Mouse (Mus musculus) limb, embryonic 14.5 days (tissue): Measurements from ENCODE around the gene Trio. TPM values are rescaled to one million over a fixed set of nuclear protein-coding genes. Genes with fewer than 3 reads are reported as not detected.

Experiments
- ATAC-seq: fragments of 200-750 bp; cut with Nextera tagmentation; 2 replicates; pipeline ENCODE4 v1.8.0; 2017; ENCODE audit warnings: low read depth, moderate number of reproducible peaks, moderate TSS enrichment; ENCODE audit not compliant: low FRiP score
- DNase-seq: peaks from one replicate; pipeline ENCODE4 v3.0.0-alpha.2; 2015; ENCODE audit warnings: low spot score
- H3K27ac ChIP-seq: fragments of 300-500 bp; sonication (generic); replicated peaks from 2 replicates; pipeline ENCODE4 v1.5.1; 2014; ENCODE audit warnings: low read depth, mild to moderate bottlenecking, low read length, moderate library complexity, mixed read lengths
- H3K27me3 ChIP-seq: fragments of 300-500 bp; sonication (generic); 2 replicates; pipeline ENCODE4 v1.6.1; 2014; ENCODE audit warnings: low read length, mixed read lengths; ENCODE audit not compliant: control insufficient read depth, insufficient read depth
- H3K36me3 ChIP-seq: fragments of 300-500 bp; sonication (generic); 2 replicates; pipeline ENCODE4 v1.6.1; 2014; ENCODE audit warnings: mild to moderate bottlenecking, low read length, moderate library complexity, mixed read lengths; ENCODE audit not compliant: control insufficient read depth, insufficient read depth
- H3K4me1 ChIP-seq: fragments of 300-500 bp; sonication (generic); 2 replicates; pipeline ENCODE4 v1.6.1; 2014; ENCODE audit warnings: antibody characterized with exemption, low read length, mixed read lengths; ENCODE audit not compliant: control insufficient read depth, insufficient read depth
- H3K4me2 ChIP-seq: fragments of 300-500 bp; sonication (generic); replicated peaks from 2 replicates; pipeline ENCODE4 v1.6.1; 2014; ENCODE audit warnings: low read depth, mild to moderate bottlenecking, low read length, moderate library complexity; ENCODE audit not compliant: severe bottlenecking
- H3K4me3 ChIP-seq: fragments of 300-500 bp; sonication (generic); replicated peaks from 2 replicates; pipeline ENCODE4 v1.5.1; 2014; ENCODE audit warnings: low read length
- H3K9ac ChIP-seq: fragments of 300-500 bp; sonication (generic); 2 replicates; pipeline ENCODE4 v1.6.1; 2014; ENCODE audit warnings: mild to moderate bottlenecking, low read depth, low read length, moderate library complexity; ENCODE audit not compliant: severe bottlenecking
- H3K9me3 ChIP-seq: fragments of 300-500 bp; sonication (generic); 2 replicates; pipeline ENCODE4 v1.6.1; 2016; ENCODE audit warnings: low read length; ENCODE audit not compliant: control insufficient read depth
- POLR2A ChIP-seq: fragments of 200-500 bp; IDR thresholded peaks from 2 replicates; pipeline ENCODE4 v1.8.0; 2012; ENCODE audit warnings: inconsistent platforms, mild to moderate bottlenecking, moderate library complexity, borderline replicate concordance; ENCODE audit not compliant: insufficient read depth, insufficient read length; ENCODE audit errors: extremely low read depth
- WGBS: fragments of 180-500 bp; shearing (Covaris S2); extraction: QIAGEN DNeasy Blood & Tissue Kit; methylation state at CpG from one replicate; pipeline ENCODE4 v1.1.7; 2014; 5-methylcytosine and 5-hydroxymethylcytosine counted together
- polyA plus RNA-seq, 2 experiments: library from polyadenylated mRNA; depleted of rRNA in 1 of 2; stranded (reverse) in 1 of 2; unstranded in 1 of 2; fragments of >200 nt; fragmentation: Nextera tagmentation in 1 of 2; extraction: Ambion mirVana in 1 of 2; gene quantifications; 2 replicates each; pipeline versions ENCODE4 v1.2.1 to v1.2.3; 2012 to 2014

The Trio gene
- polyA plus RNA-seq, 2 experiments, result 78.7 to 230 TPM

DNA sequence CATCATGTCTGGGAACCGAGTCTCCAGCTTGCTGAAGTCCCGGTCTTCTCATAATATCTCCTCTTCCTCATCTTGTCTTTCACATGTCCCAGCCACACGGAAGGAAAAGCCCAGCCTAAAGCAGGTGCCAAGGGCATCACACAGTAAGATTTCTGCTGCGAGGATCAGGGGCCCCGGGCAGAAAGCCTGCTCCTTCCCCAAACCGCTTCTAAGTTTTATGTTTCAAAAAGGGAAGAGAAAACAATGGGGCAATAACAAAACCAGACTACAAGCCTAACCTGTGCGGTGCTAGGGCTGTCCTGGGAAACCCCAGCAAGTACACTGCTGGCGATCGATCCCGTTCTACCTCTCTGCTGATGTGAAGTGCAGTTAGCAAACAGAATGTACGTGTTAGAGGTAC, 162.7 kb downstream of the Trio start:
- ATAC-seq, result no peak
- TF ChIP-seq POLR2A, result no peak
- no peak overlapping the region for H3K4me3 ChIP-seq
- H3K4me2 ChIP-seq, result no peak overlapping the region
- H3K4me1 ChIP-seq, result no peaks in the 10 kb centered on the region
- no peak for DNase-seq
- no peaks in the 10 kb centered on the region for H3K27me3 ChIP-seq
- H3K27ac ChIP-seq, result no peak overlapping the region
- H3K9me3 ChIP-seq, result no peaks in the 10 kb centered on the region
- H3K9ac ChIP-seq, result no peak overlapping the region
- 84% methylated on average over 11 of the region's 11 CpGs for WGBS
- peaks cover 27% of the 10 kb centered on the region for H3K36me3 ChIP-seq

GRCm38 (mm10) chr15:27860439-27860838, 165.2 kb downstream of the Trio start:
- Histone ChIP-seq H3K4me3 (no peak overlapping the region), H3K4me2 (no peak overlapping the region), H3K9me3 (no peaks in the 10 kb centered on the region), H3K27ac (no peak overlapping the region), H3K9ac (no peak overlapping the region), H3K36me3 (peaks cover 27% of the 10 kb centered on the region), H3K27me3 (no peaks in the 10 kb centered on the region), H3K4me1 (no peaks in the 10 kb centered on the region)
- ATAC-seq (no peak), DNase-seq (no peak)
- WGBS, result 90% methylated on average over 14 of the region's 14 CpGs
- TF ChIP-seq POLR2A, result no peak

- Histone ChIP-seq H3K9me3 (no peaks in the 10 kb centered on the region), H3K4me2 (no peak overlapping the region)
These were observed 166.1 kb downstream of the Trio start for GRCm38 (mm10) chr15:27859590-27859989.

DNA sequence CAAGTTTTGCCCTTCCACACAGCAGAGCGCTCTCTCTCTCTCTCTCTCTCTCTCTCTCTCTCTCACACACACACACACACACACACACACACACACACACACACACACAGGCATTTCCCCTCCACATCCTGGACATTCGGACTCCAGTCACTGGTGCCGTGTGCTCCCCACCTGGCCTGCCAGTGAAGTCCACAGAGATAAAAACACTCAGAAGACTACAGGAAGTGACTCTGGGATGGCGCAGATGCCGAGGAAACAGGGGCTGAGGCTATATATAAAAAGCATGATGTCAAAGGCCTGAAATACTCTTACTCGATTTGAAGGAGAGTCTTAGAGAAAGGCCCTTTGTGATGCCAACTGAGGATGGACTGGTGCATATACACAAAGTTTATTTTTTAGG, 166.5 kb downstream of the Trio start:
- no peaks in the 10 kb centered on the region for H3K9me3 ChIP-seq
- ATAC-seq, result no peak
- H3K9ac ChIP-seq, result no peak overlapping the region
- no peak overlapping the region for H3K4me3 ChIP-seq
- 68% methylated on average over 6 of the region's 6 CpGs for WGBS
- H3K27ac ChIP-seq, result no peak overlapping the region
- no peak for TF ChIP-seq POLR2A
- H3K27me3 ChIP-seq, result no peaks in the 10 kb centered on the region
- peaks cover 38% of the 10 kb centered on the region for H3K36me3 ChIP-seq
- DNase-seq, result no peak
- H3K4me1 ChIP-seq, result no peaks in the 10 kb centered on the region
- no peak overlapping the region for H3K4me2 ChIP-seq

More at GRCm38 (mm10) chr15:27859590-27859989, 166.1 kb downstream of the Trio start:
- peaks cover 34% of the 10 kb centered on the region for H3K36me3 ChIP-seq
- ATAC-seq (no peak), DNase-seq (no peak)
- no peak overlapping the region for H3K9ac ChIP-seq
- no peak for TF ChIP-seq POLR2A
- no peak overlapping the region for H3K4me3 ChIP-seq
- 85% methylated on average over 1 of the region's 1 CpGs for WGBS
- no peaks in the 10 kb centered on the region for H3K4me1 ChIP-seq
- no peak overlapping the region for H3K27ac ChIP-seq
- H3K27me3 ChIP-seq, result no peaks in the 10 kb centered on the region

GRCm38 (mm10) chr15:27858179-27858819, 167.3 kb downstream of the Trio start:
- peaks cover 47% of the 10 kb centered on the region for H3K36me3 ChIP-seq
- no peaks in the 10 kb centered on the region for H3K4me1 ChIP-seq
- no peaks in the 10 kb centered on the region for H3K27me3 ChIP-seq
- 85% methylated on average over 7 of the region's 7 CpGs for WGBS
- no peak for ATAC-seq
- H3K4me3 ChIP-seq, result no peak overlapping the region
- no peak for DNase-seq
- H3K27ac ChIP-seq, result no peak overlapping the region
- H3K4me2 ChIP-seq, result no peak overlapping the region
- no peak for TF ChIP-seq POLR2A
- H3K9me3 ChIP-seq, result no peaks in the 10 kb centered on the region
- no peak overlapping the region for H3K9ac ChIP-seq

DNA sequence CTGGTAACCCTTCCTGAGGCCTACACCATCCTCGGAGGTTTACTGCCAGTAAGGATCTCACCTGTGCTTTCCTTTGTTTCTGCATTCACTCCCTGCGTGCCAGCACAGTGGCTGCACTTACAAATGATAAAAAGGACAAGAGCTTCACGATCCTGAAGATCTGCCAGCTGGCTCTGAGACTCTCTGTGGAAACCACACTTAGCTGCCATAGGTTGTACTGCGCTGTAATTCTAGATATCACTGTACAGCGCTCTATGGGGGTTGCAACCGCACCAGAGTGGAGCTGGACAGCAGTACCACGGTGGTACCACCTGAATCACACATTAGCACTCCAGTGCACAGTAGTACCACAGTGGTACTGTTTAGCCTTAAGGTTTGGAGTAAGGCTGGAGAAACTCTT, 168.4 kb downstream of the Trio start:
- H3K4me3 ChIP-seq, result no peak overlapping the region
- no peak overlapping the region for H3K9ac ChIP-seq
- 82% methylated on average over 7 of the region's 7 CpGs for WGBS
- DNase-seq, result no peak
- H3K27ac ChIP-seq, result no peak overlapping the region
- no peak for ATAC-seq
- H3K4me1 ChIP-seq, result no peaks in the 10 kb centered on the region
- H3K9me3 ChIP-seq, result no peaks in the 10 kb centered on the region
- H3K36me3 ChIP-seq, result peaks cover 46% of the 10 kb centered on the region
- TF ChIP-seq POLR2A, result no peak
- no peak overlapping the region for H3K4me2 ChIP-seq
- no peaks in the 10 kb centered on the region for H3K27me3 ChIP-seq
